Mouse (Mus musculus) MEL-GATA-1-ER (cell line): ENCODE measurements at regions not wholly inside any gene's neighbourhood (a gene's known extent, or its start where the extent isn't known, plus 50 kb on each side); places are given as distances from the start of the nearest gene placed in this dataset.

ENCODE experiments used
- DNase-seq: peaks from one replicate; pipeline ENCODE4 v3.0.0-alpha.2; 2012; ENCODE audit warnings: low read depth; ENCODE audit errors: extremely low read depth

GRCm38 (mm10) chrX:109354633-109355032 lies 158.1 kb downstream of the Gm6377 start:
- no peak for DNase-seq

GRCm38 (mm10) chrX:109392908-109393307 lies 196.4 kb downstream of the Gm6377 start:
- peak; percentile 7 for DNase-seq

DNA sequence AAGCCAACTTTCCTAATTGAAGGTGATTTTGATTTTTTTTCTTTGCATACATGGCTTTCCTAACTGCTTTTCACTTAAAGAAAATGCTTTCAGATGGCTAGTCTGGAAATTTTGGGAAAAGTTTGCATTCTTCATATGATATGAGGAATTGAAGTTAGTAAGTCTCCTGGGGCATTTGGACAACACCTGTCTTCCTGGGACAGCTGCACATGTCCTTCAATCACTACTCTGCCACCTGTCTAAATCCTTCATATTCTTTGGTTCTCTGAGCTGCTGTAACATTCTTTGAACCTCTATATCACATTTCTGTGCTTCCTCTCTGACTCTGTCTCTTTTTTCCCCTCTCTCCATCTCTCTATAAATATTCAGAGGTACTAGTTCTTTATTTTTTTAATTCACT lies 246.4 kb downstream of the Gm6377 start:
- no peak for DNase-seq
